Mouse (Mus musculus) heart, embryonic 11.5 days (tissue): ENCODE data around the gene Dpp7. TPM values are rescaled to one million over a fixed set of nuclear protein-coding genes. Genes with fewer than 3 reads are reported as not detected.

Experiments used
- ATAC-seq: fragments of 200-750 bp; cut with Nextera tagmentation; replicated peaks from 2 replicates; pipeline ENCODE4 v1.8.0; 2017; ENCODE audit warnings: moderate library complexity; ENCODE audit not compliant: insufficient number of reproducible peaks, low FRiP score, low TSS enrichment
- H3K27ac ChIP-seq: fragments of 300-500 bp; sonication (generic); 2 replicates; pipeline ENCODE4 v1.5.1; 2014; ENCODE audit warnings: mild to moderate bottlenecking, low read depth, low read length
- H3K27me3 ChIP-seq: fragments of 300-500 bp; sonication (generic); 2 replicates; pipeline ENCODE4 v1.6.1; 2014; ENCODE audit warnings: mild to moderate bottlenecking, low read length, mixed read lengths; ENCODE audit not compliant: control insufficient read depth, insufficient read depth
- H3K36me3 ChIP-seq: fragments of 300-500 bp; sonication (generic); 2 replicates; pipeline ENCODE4 v1.6.1; 2014; ENCODE audit warnings: mild to moderate bottlenecking, low read length, moderate library complexity, mixed read lengths; ENCODE audit not compliant: control insufficient read depth, insufficient read depth
- H3K4me1 ChIP-seq: fragments of 300-500 bp; sonication (generic); 2 replicates; pipeline ENCODE4 v1.6.1; 2014; ENCODE audit warnings: low read length; ENCODE audit not compliant: control insufficient read depth, insufficient read depth
- H3K4me2 ChIP-seq: fragments of 300-500 bp; sonication (generic); 2 replicates; pipeline ENCODE4 v1.6.1; 2014; ENCODE audit warnings: mild to moderate bottlenecking, moderate library complexity
- H3K4me3 ChIP-seq: fragments of 300-500 bp; sonication (generic); 2 replicates; pipeline ENCODE4 v1.5.1; 2014; ENCODE audit warnings: low read depth, low read length
- H3K9ac ChIP-seq: fragments of 300-500 bp; sonication (generic); 2 replicates; pipeline ENCODE4 v1.6.1; 2014; ENCODE audit warnings: mild to moderate bottlenecking, low read depth, low read length, moderate library complexity
- H3K9me3 ChIP-seq: fragments of 300-500 bp; sonication (generic); replicated peaks from 2 replicates; pipeline ENCODE4 v1.6.1; 2016; ENCODE audit warnings: low read length; ENCODE audit not compliant: control insufficient read depth
- whole genome bisulfite sequencing: fragments of 180-500 bp; shearing (Covaris S2); extraction: QIAGEN DNeasy Blood & Tissue Kit; methylation state at CpG from one replicate; pipeline ENCODE4 v1.1.7; 2014; ENCODE audit not compliant: insufficient replicate concordance; 5-methylcytosine and 5-hydroxymethylcytosine counted together
- polyA plus RNA-seq: library from polyadenylated mRNA; unstranded; fragments of >200 nt; fragmentation: Nextera tagmentation; extraction: Ambion mirVana; gene quantifications from 2 replicates; pipeline ENCODE4 v1.2.1, GENCODE M21; 2014

Dpp7 gene
- polyA plus RNA-seq, 1 experiment from 2014 or later: 14.0 TPM

- Histone ChIP-seq H3K27ac (peak within 1 kb of the TSS; percentile 92), H3K9me3 (no peaks in the 10 kb centered on the region), H3K4me1 (peaks cover 8% of the 10 kb centered on the region), H3K27me3 (no peaks in the 10 kb centered on the region), H3K9ac (peak within 1 kb of the TSS; percentile 97), H3K4me2 (peak within 1 kb of the TSS; percentile 97), H3K4me3 (peak within 1 kb of the TSS; percentile 96), H3K36me3 (peaks cover 23% of the 10 kb centered on the region)
- under 1% methylated on average over 76 of the region's 78 CpGs for WGBS
- peak; percentile 94 for ATAC-seq
Observed at GRCm38 (mm10) chr2:25332286-25333160, 23.6 kb downstream of the Dpp7 start, which contains the start of gene Man1b1. Gene Man1b1 (plus strand): TSS chr2:25332338.

- H3K9ac ChIP-seq: peak overlapping the region; percentile 97
- 52% methylated on average over 9 of the region's 9 CpGs for WGBS
- peak overlapping the region; percentile 97 for H3K4me2 ChIP-seq
- H3K27me3 ChIP-seq: no peaks in the 10 kb centered on the region
- H3K27ac ChIP-seq: no peak overlapping the region
- peaks cover 8% of the 10 kb centered on the region for H3K4me1 ChIP-seq
- H3K4me3 ChIP-seq: peak overlapping the region; percentile 96
- H3K9me3 ChIP-seq: no peaks in the 10 kb centered on the region
- H3K36me3 ChIP-seq: peaks cover 16% of the 10 kb centered on the region
- ATAC-seq: no peak
Observed at GRCm38 (mm10) chr2:25331470-25331869, 24.7 kb downstream of the Dpp7 start.

- WGBS: 40% methylated on average over 7 of the region's 7 CpGs
- Histone ChIP-seq H3K27ac (no peak overlapping the region), H3K4me1 (peaks cover 4% of the 10 kb centered on the region), H3K36me3 (no peaks in the 10 kb centered on the region), H3K4me2 (no peak overlapping the region), H3K27me3 (0 out of 2 replicates have a peak, but pooled peaks cover 3% of the 10 kb centered on the region), H3K9ac (no peak overlapping the region), H3K9me3 (no peaks in the 10 kb centered on the region), H3K4me3 (no peak overlapping the region)
- no peak for ATAC-seq
Observed at GRCm38 (mm10) chr2:25328440-25328839, 27.7 kb downstream of the Dpp7 start.

- no peaks in the 10 kb centered on the region for H3K4me1 ChIP-seq
- H3K27ac ChIP-seq: no peak overlapping the region
- no peak overlapping the region for H3K4me2 ChIP-seq
- H3K27me3 ChIP-seq: peaks cover 10% of the 10 kb centered on the region
- H3K9me3 ChIP-seq: no peaks in the 10 kb centered on the region
- no peak overlapping the region for H3K9ac ChIP-seq
- H3K36me3 ChIP-seq: no peaks in the 10 kb centered on the region
- ATAC-seq: no peak
- WGBS: 67% methylated on average over 2 of the region's 2 CpGs
- no peak overlapping the region for H3K4me3 ChIP-seq
Observed at GRCm38 (mm10) chr2:25326036-25326435, 30.1 kb downstream of the Dpp7 start.

GRCm38 (mm10) chr2:25320084-25320483 is 36.1 kb downstream of the Dpp7 start:
- Histone ChIP-seq H3K9ac (no peak overlapping the region), H3K27me3 (peaks cover 62% of the 10 kb centered on the region), H3K36me3 (no peaks in the 10 kb centered on the region), H3K4me2 (no peak overlapping the region), H3K27ac (no peak overlapping the region), H3K4me1 (peaks cover 8% of the 10 kb centered on the region), H3K4me3 (no peak overlapping the region), H3K9me3 (no peaks in the 10 kb centered on the region)
- 21% methylated on average over 2 of the region's 2 CpGs for WGBS
- no peak for ATAC-seq

GRCm38 (mm10) chr2:25318971-25319773 is 37.0 kb downstream of the Dpp7 start, which contains the start of gene Grin1:
Gene Grin1 (minus strand): TSS chr2:25319187.
- no peak for ATAC-seq
- Histone ChIP-seq H3K27me3 (peaks cover 69% of the 10 kb centered on the region), H3K4me1 (peaks cover 8% of the 10 kb centered on the region), H3K9me3 (no peaks in the 10 kb centered on the region), H3K4me3 (peak within 1 kb of the TSS; percentile 34), H3K36me3 (no peaks in the 10 kb centered on the region), H3K9ac (no peak within 1 kb of the TSS), H3K4me2 (peak within 1 kb of the TSS; percentile 63), H3K27ac (no peak within 1 kb of the TSS)
- 10% methylated on average over 58 of the region's 58 CpGs for WGBS

GRCm38 (mm10) chr2:25318119-25318966 is 37.8 kb downstream of the Dpp7 start:
- Histone ChIP-seq H3K4me3 (peak overlapping the region; percentile 34), H3K36me3 (no peaks in the 10 kb centered on the region), H3K9ac (no peak overlapping the region), H3K4me2 (peak overlapping the region; percentile 63), H3K27ac (no peak overlapping the region), H3K27me3 (peaks cover 76% of the 10 kb centered on the region), H3K9me3 (no peaks in the 10 kb centered on the region), H3K4me1 (peaks cover 8% of the 10 kb centered on the region)
- no peak for ATAC-seq
- WGBS: 7% methylated on average over 31 of the region's 31 CpGs

GRCm38 (mm10) chr2:25311491-25311891 is 44.7 kb downstream of the Dpp7 start:
- 7% methylated on average over 11 of the region's 11 CpGs for WGBS
- Histone ChIP-seq H3K9ac (no peak overlapping the region), H3K4me3 (no peak overlapping the region), H3K9me3 (no peaks in the 10 kb centered on the region), H3K4me1 (no peaks in the 10 kb centered on the region), H3K4me2 (no peak overlapping the region; the same call in 1 of the 2 replicates), H3K27me3 (peaks cover 93% of the 10 kb centered on the region), H3K27ac (no peak overlapping the region), H3K36me3 (no peaks in the 10 kb centered on the region)
- no peak for ATAC-seq
